Mouse (Mus musculus) hindbrain, embryonic 14.5 days (tissue): ENCODE measurements at regions not wholly inside any gene's neighbourhood (a gene's known extent, or its start where the extent isn't known, plus 50 kb on each side); places are given as distances from the start of the nearest gene placed in this dataset.

Source experiments
- ATAC-seq: fragments of 200-750 bp; cut with Nextera tagmentation; 2 replicates; pipeline ENCODE4 v1.8.0; 2017; ENCODE audit warnings: moderate number of reproducible peaks, mild to moderate bottlenecking, moderate TSS enrichment, moderate library complexity; ENCODE audit not compliant: low FRiP score
- DNase-seq: peaks from one replicate; pipeline ENCODE4 v3.0.0-alpha.2; 2015; ENCODE audit warnings: low spot score
- H3K27ac ChIP-seq: fragments of 300-500 bp; sonication (generic); 2 replicates; pipeline ENCODE4 v1.5.1; 2014; ENCODE audit warnings: mild to moderate bottlenecking, moderate library complexity
- H3K27me3 ChIP-seq: fragments of 300-500 bp; sonication (generic); 2 replicates; pipeline ENCODE4 v1.6.1; 2014; ENCODE audit warnings: mild to moderate bottlenecking, low read length, mixed read lengths; ENCODE audit not compliant: control insufficient read depth, insufficient read depth
- H3K36me3 ChIP-seq: fragments of 300-500 bp; sonication (generic); replicated peaks from 2 replicates; pipeline ENCODE4 v1.6.1; 2014; ENCODE audit not compliant: control insufficient read depth, insufficient read depth
- H3K4me1 ChIP-seq: fragments of 300-500 bp; sonication (generic); replicated peaks from 2 replicates; pipeline ENCODE4 v1.6.1; 2014; ENCODE audit warnings: antibody characterized with exemption, low read length, mixed read lengths; ENCODE audit not compliant: control insufficient read depth, insufficient read depth
- H3K4me2 ChIP-seq: fragments of 300-500 bp; sonication (generic); replicated peaks from 2 replicates; pipeline ENCODE4 v1.6.1; 2014; ENCODE audit warnings: mild to moderate bottlenecking, moderate library complexity
- H3K4me3 ChIP-seq: fragments of 300-500 bp; sonication (generic); replicated peaks from 2 replicates; pipeline ENCODE4 v1.5.1; 2014; ENCODE audit warnings: mild to moderate bottlenecking, low read length
- H3K9ac ChIP-seq: fragments of 300-500 bp; sonication (generic); 2 replicates; pipeline ENCODE4 v1.6.1; 2014
- H3K9me3 ChIP-seq: fragments of 300-500 bp; sonication (generic); 2 replicates; pipeline ENCODE4 v1.6.1; 2016; ENCODE audit warnings: low read length; ENCODE audit not compliant: control insufficient read depth
- WGBS: fragments of 180-500 bp; shearing (Covaris S2); extraction: QIAGEN DNeasy Blood & Tissue Kit; methylation state at CpG from one replicate; pipeline ENCODE4 v1.1.7; 2014; 5-methylcytosine and 5-hydroxymethylcytosine counted together

GRCm38 (mm10) chr15:93812011-93812410 is 216.3 kb upstream of the Prickle1 start:
- Histone ChIP-seq H3K4me3 (no peak overlapping the region), H3K9ac (no peak overlapping the region), H3K4me1 (no peaks in the 10 kb centered on the region), H3K4me2 (no peak overlapping the region), H3K27me3 (no peaks in the 10 kb centered on the region), H3K36me3 (no peaks in the 10 kb centered on the region), H3K27ac (no peak overlapping the region), H3K9me3 (0 out of 2 replicates have a peak, but pooled peaks cover 7% of the 10 kb centered on the region)
- ATAC-seq (no peak), DNase-seq (no peak)
- WGBS = 64% methylated on average over 7 of the region's 7 CpGs

GRCm38 (mm10) chr15:93807993-93808392 is 212.3 kb upstream of the Prickle1 start:
- WGBS = 94% methylated on average over 8 of the region's 8 CpGs
- Histone ChIP-seq H3K9ac (no peak overlapping the region), H3K4me1 (no peaks in the 10 kb centered on the region), H3K4me2 (no peak overlapping the region), H3K9me3 (no peaks in the 10 kb centered on the region), H3K36me3 (no peaks in the 10 kb centered on the region), H3K27ac (no peak overlapping the region), H3K4me3 (no peak overlapping the region), H3K27me3 (no peaks in the 10 kb centered on the region)
- DNase-seq (no peak), ATAC-seq (no peak)

- Histone ChIP-seq H3K4me1 (no peaks in the 10 kb centered on the region), H3K27me3 (no peaks in the 10 kb centered on the region), H3K27ac (no peak overlapping the region), H3K4me3 (no peak overlapping the region), H3K4me2 (no peak overlapping the region), H3K9ac (no peak overlapping the region), H3K9me3 (no peaks in the 10 kb centered on the region), H3K36me3 (no peaks in the 10 kb centered on the region)
- DNase-seq (no peak), ATAC-seq (no peak)
- 96% methylated on average over 8 of the region's 8 CpGs for WGBS
Observed at GRCm38 (mm10) chr15:93807505-93807904, 211.8 kb upstream of the Prickle1 start.

- Histone ChIP-seq H3K27me3 (no peaks in the 10 kb centered on the region), H3K9me3 (no peaks in the 10 kb centered on the region), H3K4me1 (no peaks in the 10 kb centered on the region), H3K27ac (no peak overlapping the region), H3K9ac (no peak overlapping the region), H3K36me3 (no peaks in the 10 kb centered on the region), H3K4me2 (no peak overlapping the region), H3K4me3 (no peak overlapping the region)
- WGBS = 75% methylated on average over 9 of the region's 9 CpGs
- ATAC-seq (no peak), DNase-seq (no peak)
Observed at GRCm38 (mm10) chr15:93804703-93805102, 209.0 kb upstream of the Prickle1 start.

- H3K36me3 ChIP-seq = no peaks in the 10 kb centered on the region
- 0 out of 2 replicates have a peak, but pooled peaks cover 4% of the 10 kb centered on the region for H3K4me1 ChIP-seq
- no peaks in the 10 kb centered on the region for H3K27me3 ChIP-seq
- no peak for DNase-seq
- 0 out of 2 replicates have a peak, but pooled peaks have one; percentile 34 for ATAC-seq
- 78% methylated on average over 9 of the region's 9 CpGs for WGBS
- H3K9me3 ChIP-seq = no peaks in the 10 kb centered on the region
- no peak overlapping the region for H3K9ac ChIP-seq
- no peak overlapping the region for H3K4me2 ChIP-seq
- no peak overlapping the region for H3K27ac ChIP-seq
- H3K4me3 ChIP-seq = no peak overlapping the region
Observed at GRCm38 (mm10) chr15:93790531-93790930, 194.8 kb upstream of the Prickle1 start.

- H3K36me3 ChIP-seq = no peaks in the 10 kb centered on the region
- no peak overlapping the region for H3K9ac ChIP-seq
- ATAC-seq (no peak), DNase-seq (no peak)
- no peak overlapping the region for H3K27ac ChIP-seq
- no peak overlapping the region for H3K4me3 ChIP-seq
- H3K27me3 ChIP-seq = no peaks in the 10 kb centered on the region
- 0 out of 2 replicates have a peak, but pooled peaks cover 4% of the 10 kb centered on the region for H3K4me1 ChIP-seq
- WGBS = 61% methylated on average over 3 of the region's 3 CpGs
- H3K9me3 ChIP-seq = no peaks in the 10 kb centered on the region
- no peak overlapping the region for H3K4me2 ChIP-seq
Observed at GRCm38 (mm10) chr15:93789762-93790161, 194.1 kb upstream of the Prickle1 start.

- Histone ChIP-seq H3K9ac (no peak overlapping the region), H3K9me3 (no peaks in the 10 kb centered on the region), H3K4me3 (no peak overlapping the region), H3K4me1 (0 out of 2 replicates have a peak, but pooled peaks cover 4% of the 10 kb centered on the region), H3K27me3 (no peaks in the 10 kb centered on the region), H3K4me2 (no peak overlapping the region), H3K27ac (no peak overlapping the region), H3K36me3 (no peaks in the 10 kb centered on the region)
- ATAC-seq = no peak
- WGBS = 97% methylated on average over 6 of the region's 6 CpGs
- DNase-seq = no peak
Observed at GRCm38 (mm10) chr15:93787361-93787760, 191.7 kb upstream of the Prickle1 start.

GRCm38 (mm10) chr15:93785846-93786412 is 190.2 kb upstream of the Prickle1 start:
- H3K9ac ChIP-seq = no peak overlapping the region
- WGBS = 90% methylated on average over 11 of the region's 11 CpGs
- no peaks in the 10 kb centered on the region for H3K27me3 ChIP-seq
- DNase-seq = no peak
- no peaks in the 10 kb centered on the region for H3K36me3 ChIP-seq
- no peak overlapping the region for H3K27ac ChIP-seq
- H3K9me3 ChIP-seq = no peaks in the 10 kb centered on the region
- no peak overlapping the region for H3K4me2 ChIP-seq
- H3K4me3 ChIP-seq = no peak overlapping the region
- ATAC-seq = no peak
- H3K4me1 ChIP-seq = 0 out of 2 replicates have a peak, but pooled peaks cover 4% of the 10 kb centered on the region

GRCm38 (mm10) chr15:93783736-93784135 is 188.0 kb upstream of the Prickle1 start:
- H3K4me3 ChIP-seq = no peak overlapping the region
- H3K9ac ChIP-seq = no peak overlapping the region
- no peak overlapping the region for H3K27ac ChIP-seq
- DNase-seq (no peak), ATAC-seq (no peak)
- no peaks in the 10 kb centered on the region for H3K9me3 ChIP-seq
- WGBS = 86% methylated on average over 4 of the region's 4 CpGs
- no peak overlapping the region for H3K4me2 ChIP-seq
- H3K27me3 ChIP-seq = no peaks in the 10 kb centered on the region
- H3K4me1 ChIP-seq = no peaks in the 10 kb centered on the region
- no peaks in the 10 kb centered on the region for H3K36me3 ChIP-seq
